Mouse (Mus musculus): ENCODE measurements around the gene Zfp61.

The Zfp61 gene

GRCm38 (mm10) chr7:24297361-24298095 lies 3.5 kb downstream of the Zfp61 start:
- 90% methylated on average over 15 of the region's 15 CpGs for WGBS

GRCm38 (mm10) chr7:24296386-24296785 lies 4.6 kb downstream of the Zfp61 start:
- 94% methylated on average over 7 of the region's 7 CpGs for WGBS

- 95% methylated on average over 7 of the region's 7 CpGs for WGBS
Measured at GRCm38 (mm10) chr7:24295376-24295775, 5.7 kb downstream of the Zfp61 start.

- WGBS, result 93% methylated on average over 4 of the region's 4 CpGs
Measured at GRCm38 (mm10) chr7:24294763-24295162, 6.3 kb downstream of the Zfp61 start.

DNA sequence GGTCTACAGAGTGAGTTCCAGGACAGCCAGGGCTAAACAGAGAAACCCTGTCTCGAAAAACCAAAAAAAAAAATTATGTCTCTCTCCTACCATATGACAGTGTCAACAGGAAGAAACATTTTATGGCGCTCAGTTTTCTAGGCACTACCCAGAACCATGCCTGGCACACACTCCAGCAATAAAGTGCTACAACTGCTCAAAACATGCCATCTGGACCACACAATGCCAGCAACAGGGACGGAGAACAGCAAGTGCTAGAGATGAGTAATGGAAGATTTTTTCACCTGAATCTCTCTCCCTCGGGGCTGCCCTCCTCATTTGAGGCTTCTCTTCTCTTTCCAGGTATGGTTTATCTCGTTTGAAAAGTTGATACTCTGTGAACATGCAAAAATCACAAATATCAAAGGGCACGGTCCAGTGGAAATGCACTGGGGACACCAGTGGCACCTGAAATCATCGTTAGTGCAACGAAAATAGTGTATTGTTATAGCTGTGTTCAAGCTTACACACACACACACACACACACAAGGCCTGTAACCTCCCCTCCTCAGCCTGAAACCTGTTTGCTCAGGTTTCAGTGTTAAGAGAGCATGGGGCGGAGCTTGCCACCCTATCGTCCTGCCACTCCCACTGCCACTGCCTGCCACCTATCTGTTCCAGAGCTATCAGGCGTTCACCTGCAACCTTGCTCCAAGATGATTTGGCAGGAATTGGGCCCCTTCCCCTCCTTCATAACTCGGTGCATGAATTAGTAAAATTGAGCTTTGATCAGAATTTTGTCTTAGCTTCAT lies 7.8 kb downstream of the Zfp61 start:
- 80% methylated on average over 12 of the region's 12 CpGs for WGBS

- 93% methylated on average over 27 of the region's 27 CpGs for WGBS
Measured at GRCm38 (mm10) chr7:24291387-24292090, 9.5 kb downstream of the Zfp61 start.

DNA sequence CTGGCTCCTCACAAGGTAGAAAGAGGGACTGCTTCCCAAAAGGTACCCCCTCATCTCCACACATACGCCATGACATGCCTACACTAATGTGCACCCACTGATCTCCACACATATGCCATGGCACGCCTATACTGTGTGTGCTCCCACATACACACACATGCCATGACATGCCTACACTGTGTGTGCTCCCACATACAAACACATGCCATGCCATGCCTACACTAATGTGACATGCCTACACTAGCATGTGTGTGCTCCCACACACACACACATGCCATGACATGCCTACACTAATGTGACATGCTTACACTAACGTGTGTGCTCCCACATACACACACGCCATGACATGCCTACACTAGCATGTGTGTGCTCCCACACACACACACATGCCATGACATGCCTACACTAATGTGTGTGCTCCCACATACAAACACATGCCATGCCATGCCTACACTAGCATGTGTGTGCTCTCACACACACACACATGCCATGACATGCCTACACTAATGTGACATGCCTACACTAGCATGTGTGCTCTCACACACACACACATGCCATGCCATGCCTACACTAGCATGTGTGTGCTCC lies 10.8 kb downstream of the Zfp61 start:
- 96% methylated on average over 4 of the region's 4 CpGs for WGBS

DNA sequence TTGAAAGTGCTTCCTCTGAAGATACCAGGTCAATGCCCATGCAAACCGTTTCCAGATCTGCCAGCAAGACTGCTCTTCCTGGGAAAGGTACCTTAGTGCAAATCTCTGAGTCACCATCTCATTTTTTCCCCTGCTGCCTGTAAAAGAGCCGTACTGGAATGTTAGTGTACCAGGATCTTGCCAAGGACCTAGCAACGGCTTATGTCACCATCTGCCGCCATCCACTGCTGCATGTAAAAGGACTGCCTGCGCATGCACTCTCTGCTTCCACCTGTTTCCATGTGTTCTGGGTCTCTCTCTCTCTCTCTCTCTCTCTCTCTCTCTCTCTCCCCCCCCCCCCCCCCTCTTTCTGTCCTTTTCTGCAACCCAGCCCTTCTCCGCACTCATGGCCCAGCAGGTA lies 12.5 kb downstream of the Zfp61 start:
- WGBS, result 58% methylated on average over 6 of the region's 6 CpGs

GRCm38 (mm10) chr7:24287670-24288069 lies 13.4 kb downstream of the Zfp61 start:
- 88% methylated on average over 5 of the region's 5 CpGs for WGBS

GRCm38 (mm10) chr7:24286916-24287315 lies 14.1 kb downstream of the Zfp61 start:
- 84% methylated on average over 4 of the region's 4 CpGs for WGBS

DNA sequence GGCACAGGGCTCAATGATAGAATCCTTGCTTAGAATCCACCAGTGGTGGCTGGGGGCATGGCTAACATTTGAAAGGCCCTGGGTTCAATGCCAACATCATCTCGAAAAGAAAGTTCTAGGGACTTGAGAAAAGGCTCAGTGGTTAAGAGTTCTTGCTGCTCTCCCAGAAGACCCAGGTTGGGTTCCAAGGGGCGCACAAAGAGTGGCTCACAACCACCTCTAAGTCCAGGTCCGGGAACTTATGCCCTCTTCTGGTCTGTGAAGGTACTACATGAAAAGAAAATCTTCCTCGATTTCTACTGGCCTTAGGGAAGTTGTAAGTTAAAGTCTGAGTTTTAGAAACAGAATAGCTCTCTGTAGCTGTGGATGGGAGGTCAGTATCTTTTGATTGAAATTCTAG lies 14.9 kb downstream of the Zfp61 start:
- 57% methylated on average over 4 of the region's 4 CpGs for WGBS

- WGBS, result 62% methylated on average over 4 of the region's 4 CpGs
Measured at GRCm38 (mm10) chr7:24280858-24281145, 20.2 kb downstream of the Zfp61 start.

DNA sequence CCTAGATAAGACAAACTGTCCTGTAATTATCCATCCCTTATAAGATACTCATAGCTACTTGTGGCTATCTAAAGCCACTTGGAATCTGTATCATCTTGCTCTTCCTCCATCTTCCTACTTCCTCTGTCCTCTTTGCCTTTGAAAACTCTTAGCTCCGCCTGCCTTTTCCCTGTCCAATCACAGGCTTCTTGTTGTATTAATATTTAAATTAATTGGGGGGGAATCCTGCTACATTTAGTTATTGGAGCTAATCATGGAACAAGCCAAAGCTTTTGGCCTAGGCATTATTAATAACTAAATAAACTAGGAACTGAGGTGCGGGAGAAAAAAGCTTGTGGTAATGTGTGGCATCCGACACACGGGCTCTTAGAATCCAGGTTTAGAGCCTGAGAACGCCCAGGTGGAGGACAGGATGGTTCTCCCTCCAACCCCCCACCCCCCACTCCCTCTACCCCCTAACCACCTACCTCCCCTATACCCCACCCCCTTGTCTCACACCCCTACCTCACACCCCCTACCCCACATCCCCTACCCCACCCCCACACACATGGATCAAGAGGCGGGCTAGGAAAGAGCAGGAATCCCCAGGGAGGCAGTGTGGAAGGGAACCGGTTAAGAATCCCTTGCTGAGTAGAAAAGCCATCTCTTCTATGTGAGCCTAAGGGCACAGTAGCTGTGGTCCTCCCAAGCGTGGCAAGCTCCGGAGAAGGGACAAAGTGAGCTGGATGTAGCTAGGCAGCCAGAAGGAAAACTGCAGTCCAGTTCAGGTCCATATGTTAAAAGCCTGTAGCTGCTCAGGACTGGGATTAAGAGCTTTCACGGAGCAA lies 20.8 kb downstream of the Zfp61 start:
- WGBS, result 56% methylated on average over 10 of the region's 10 CpGs

DNA sequence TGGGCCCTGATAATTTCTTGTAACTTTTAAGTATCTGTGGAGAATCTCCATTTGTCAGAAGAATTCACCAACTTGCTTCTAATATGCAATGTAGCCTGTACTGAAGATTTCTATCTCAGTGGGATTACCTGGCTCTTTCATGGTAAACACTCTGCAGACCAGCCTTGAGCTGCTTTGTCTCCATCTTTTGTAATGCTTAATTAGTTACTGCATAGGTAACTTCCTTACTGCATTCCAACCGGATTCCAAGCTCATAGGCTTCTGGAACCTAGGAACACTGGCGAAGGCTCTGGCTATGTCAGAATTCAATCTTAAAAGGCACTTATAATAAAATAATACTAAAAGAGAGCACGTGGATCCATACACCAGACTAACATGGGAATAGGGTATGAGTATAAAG lies 22.3 kb downstream of the Zfp61 start:
- 87% methylated on average over 3 of the region's 3 CpGs for WGBS

DNA sequence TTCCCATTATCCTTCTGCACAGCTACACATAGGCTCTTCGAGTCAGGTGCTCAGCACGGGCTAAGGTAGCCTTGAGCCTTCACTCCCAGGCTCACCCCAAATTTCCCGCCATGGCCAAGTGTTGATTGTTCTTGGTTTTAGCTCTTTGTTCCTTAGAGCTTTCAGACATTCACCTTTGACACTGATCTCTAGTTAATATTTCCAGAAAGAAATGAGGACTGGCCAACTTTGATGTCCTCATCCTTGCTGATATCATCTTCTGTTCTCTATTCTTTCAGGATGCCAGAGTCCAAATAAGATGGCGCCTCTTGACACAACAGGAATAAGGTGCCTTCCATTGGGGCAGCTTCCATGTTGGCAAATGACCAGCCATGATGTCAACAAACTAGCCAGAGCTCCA lies 26.6 kb downstream of the Zfp61 start:
- 93% methylated on average over 4 of the region's 4 CpGs for WGBS

- WGBS, result 97% methylated on average over 6 of the region's 6 CpGs
Measured at GRCm38 (mm10) chr7:24271191-24271590, 29.8 kb downstream of the Zfp61 start.

DNA sequence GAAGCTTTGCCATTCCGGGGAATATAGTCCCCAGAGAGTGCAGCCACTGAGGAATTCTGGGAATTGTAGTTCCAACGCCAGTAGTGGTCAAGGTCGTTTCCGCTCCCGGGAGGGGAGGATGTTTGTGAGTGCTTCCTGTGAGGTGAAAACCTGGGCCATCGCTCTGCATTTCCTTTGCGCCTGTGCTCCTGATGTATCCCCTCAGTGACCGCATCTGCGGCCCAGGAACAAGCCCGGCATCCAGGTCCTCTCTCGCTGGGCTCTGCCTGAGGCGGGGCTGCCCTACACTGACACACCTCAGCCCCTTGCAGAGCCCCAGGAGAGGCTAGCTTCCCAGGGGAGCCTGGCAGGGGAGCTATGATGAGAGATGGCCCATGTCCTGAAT lies 30.8 kb downstream of the Zfp61 start, which contains the start of gene Zfp93:
TSS of gene Zfp93 (plus strand) at position 133 of the 385 bp plus-strand sequence.
- under 1% methylated on average over 12 of the region's 12 CpGs for WGBS

DNA sequence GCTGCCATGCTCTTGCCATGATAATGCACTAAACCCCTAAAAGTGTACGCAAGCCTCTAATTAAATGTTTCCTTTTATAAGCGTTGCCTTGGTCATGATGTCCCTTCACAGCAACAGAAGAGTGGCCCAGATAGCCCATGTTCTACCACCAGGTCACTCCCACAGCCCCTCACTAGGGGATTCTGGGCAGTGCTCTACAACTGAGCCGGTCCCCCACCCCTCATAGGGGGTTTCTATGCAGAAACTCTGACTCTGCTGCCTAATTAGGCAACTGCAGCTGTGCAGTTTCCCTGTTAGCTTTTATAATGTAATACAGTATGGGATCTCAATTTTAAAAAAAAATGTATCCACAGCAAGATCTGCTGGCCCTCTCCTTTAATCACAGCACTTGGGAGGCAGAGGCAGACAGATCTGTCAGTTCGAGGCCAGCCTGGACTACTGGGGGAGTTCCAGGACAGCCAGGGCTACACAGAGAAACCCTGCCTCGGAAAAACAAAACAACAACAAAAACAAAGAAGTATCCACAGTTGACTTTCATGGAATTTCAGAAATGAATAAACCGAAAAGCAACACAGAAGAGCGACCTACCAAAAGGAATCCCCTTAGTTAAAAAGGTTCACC lies 31.3 kb downstream of the Zfp61 start:
- WGBS, result 25% methylated on average over 7 of the region's 7 CpGs

- WGBS, result 88% methylated on average over 3 of the region's 3 CpGs
Measured at GRCm38 (mm10) chr7:24269256-24269655, 31.8 kb downstream of the Zfp61 start.

- WGBS, result 63% methylated on average over 24 of the region's 24 CpGs
Measured at GRCm38 (mm10) chr7:24268176-24269155, 32.6 kb downstream of the Zfp61 start.

Data from cerebral cortex, adult 2 months (tissue).